10 mouse cellular contexts compared by ENCODE assay signal in the genomic region with DNA sequence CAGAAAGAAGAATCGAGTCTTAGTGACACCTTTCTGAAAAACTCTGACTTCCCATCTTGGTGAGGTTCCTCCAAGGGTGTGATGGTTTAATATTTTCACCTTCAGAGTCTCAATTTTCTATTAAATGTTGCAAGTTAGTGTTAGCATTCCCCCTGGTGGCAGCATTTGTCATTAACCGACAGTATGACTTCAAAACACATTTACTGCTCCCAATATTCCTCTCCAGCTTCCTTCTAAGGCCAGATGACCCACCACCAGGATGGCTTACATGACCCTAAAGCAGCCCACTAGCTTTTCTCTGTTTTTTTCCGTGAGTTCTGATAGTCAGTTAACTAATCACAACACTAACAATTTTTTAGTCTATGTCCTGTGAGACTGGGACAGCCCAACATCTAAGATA. TPM values are rescaled to one million over a fixed set of nuclear protein-coding genes. Genes with fewer than 3 reads are reported as not detected.
A peak's percentile ranks its signal among the peaks of the same experiment; 100 is the strongest.
DNase-seq lines count a peak whose midpoint lies in the region; ATAC-seq lines count a peak whose summit lies in the region.
"Had no signal": no experiment of that assay in that cellular context is flagged by ENCODE, and none has a peak within 500 bp of the region (broad histone marks: within the 10 kb centered on the region; RNA-seq: fewer than 3 reads in every experiment).

No protein-coding gene starts in this region.

- no peaks in the 10 kb centered on the region for H3K36me3 ChIP-seq in embryonic facial prominence, embryonic 14.5 days (ENCODE audit: control insufficient read depth, insufficient read depth, low read length)

- no peak overlapping the region for H3K27ac ChIP-seq in embryonic facial prominence, embryonic 14.5 days (replicated peaks; ENCODE audit: low read depth, low read length)
- H3K27ac ChIP-seq: macrophage had no signal

- ATAC-seq in embryonic facial prominence, embryonic 14.5 days (ENCODE audit: low read depth): no peak
- no peak for ATAC-seq in megakaryocyte-erythroid progenitor cell, adult 5-6 weeks (replicated peaks; ENCODE audit: low FRiP score, low TSS enrichment, poor library complexity, severe bottlenecking)

- no peaks in the 10 kb centered on the region for H3K9me3 ChIP-seq in embryonic facial prominence, embryonic 14.5 days (ENCODE audit: control insufficient read depth, low read length)

- DNase-seq in cerebellum, adult 18-20 months: peak; percentile 5 to 6
- no peak for DNase-seq in cerebellum, adult 9-11 months
- DNase-seq in right cerebral cortex, adult 18-20 months: peak; percentile 28
- DNase-seq in right cerebral cortex, postnatal 25 days: no peak
- peak; percentile 61 for DNase-seq in embryonic facial prominence, embryonic 14.5 days (ENCODE audit: low spot score)
- DNase-seq in kidney, postnatal 36 days: peak; percentile 54 to 82
- peak; percentile 70 for DNase-seq in lung, postnatal 10 days

- H3K4me2 ChIP-seq in embryonic facial prominence, embryonic 14.5 days (ENCODE audit: low read depth, low read length): no peak overlapping the region

- no peaks in the 10 kb centered on the region for H3K27me3 ChIP-seq in embryonic facial prominence, embryonic 14.5 days (replicated peaks; ENCODE audit: control insufficient read depth, insufficient read depth, low read length)

- no peak overlapping the region for H3K9ac ChIP-seq in embryonic facial prominence, embryonic 14.5 days (ENCODE audit: low read depth, low read length)

- no peaks in the 10 kb centered on the region for H3K4me1 ChIP-seq in embryonic facial prominence, embryonic 14.5 days (ENCODE audit: control insufficient read depth, insufficient read depth, low read length)

- WGBS in embryonic facial prominence, embryonic 14.5 days: 45% methylated on average over 3 of the region's 3 CpGs

- H3K4me3 ChIP-seq in embryonic facial prominence, embryonic 14.5 days (ENCODE audit: low read depth, low read length): no peak overlapping the region

RNA-seq across cellular contexts. Expression of a gene that starts 9.9 kb away (rescaled TPM):
- not detected in 2 replicates for polyA plus RNA-seq in embryonic facial prominence, embryonic 14.5 days (2014; fragmentation: Nextera tagmentation; extraction: Ambion mirVana)
- not detected in 2 replicates for total RNA-seq in megakaryocyte-erythroid progenitor cell, adult 5-6 weeks (2014; fragmentation: Nextera tagmentation)
- total RNA-seq in megakaryocyte-erythroid progenitor cell, adult 5-6 weeks (2017): not detected in 2 replicates
- polyA plus RNA-seq: C2C12, macrophage had no signal

RNA-seq across cellular contexts. Expression of a gene that starts 37.6 kb away (rescaled TPM):
- polyA plus RNA-seq in embryonic facial prominence, embryonic 14.5 days (2014; fragmentation: Nextera tagmentation; extraction: Ambion mirVana): 169 and 181 TPM in 2 replicates
- total RNA-seq in megakaryocyte-erythroid progenitor cell, adult 5-6 weeks (2014; fragmentation: Nextera tagmentation): 89.7 and 104 TPM in 2 replicates
- total RNA-seq in megakaryocyte-erythroid progenitor cell, adult 5-6 weeks (2017): 129 and 147 TPM in 2 replicates

Comparison
In these comparisons a context has a peak if more than half of its experiments do, and no peak if none do; other contexts are left out.
1. DNase-seq: peak in cerebellum, adult 18-20 months (2 of 2), right cerebral cortex, adult 18-20 months (single experiment), embryonic facial prominence, embryonic 14.5 days (single experiment), kidney, postnatal 36 days (2 of 2) and lung, postnatal 10 days (single experiment); none in cerebellum, adult 9-11 months (single experiment) and right cerebral cortex, postnatal 25 days (single experiment).